Mouse (Mus musculus) bone marrow macrophage, adult 2 months (primary cell): ENCODE measurements around the gene Mras.

ENCODE experiments used
- CTCF ChIP-seq: IDR thresholded peaks from 2 replicates; pipeline ENCODE4 v1.5.1; 2012; ENCODE audit warnings: low read depth, mild to moderate bottlenecking, low read length, moderate library complexity
- POLR2A ChIP-seq: IDR thresholded peaks from 2 replicates; pipeline ENCODE4 v1.6.1; 2012; ENCODE audit warnings: mild to moderate bottlenecking, low read depth, low read length, borderline replicate concordance

DNA sequence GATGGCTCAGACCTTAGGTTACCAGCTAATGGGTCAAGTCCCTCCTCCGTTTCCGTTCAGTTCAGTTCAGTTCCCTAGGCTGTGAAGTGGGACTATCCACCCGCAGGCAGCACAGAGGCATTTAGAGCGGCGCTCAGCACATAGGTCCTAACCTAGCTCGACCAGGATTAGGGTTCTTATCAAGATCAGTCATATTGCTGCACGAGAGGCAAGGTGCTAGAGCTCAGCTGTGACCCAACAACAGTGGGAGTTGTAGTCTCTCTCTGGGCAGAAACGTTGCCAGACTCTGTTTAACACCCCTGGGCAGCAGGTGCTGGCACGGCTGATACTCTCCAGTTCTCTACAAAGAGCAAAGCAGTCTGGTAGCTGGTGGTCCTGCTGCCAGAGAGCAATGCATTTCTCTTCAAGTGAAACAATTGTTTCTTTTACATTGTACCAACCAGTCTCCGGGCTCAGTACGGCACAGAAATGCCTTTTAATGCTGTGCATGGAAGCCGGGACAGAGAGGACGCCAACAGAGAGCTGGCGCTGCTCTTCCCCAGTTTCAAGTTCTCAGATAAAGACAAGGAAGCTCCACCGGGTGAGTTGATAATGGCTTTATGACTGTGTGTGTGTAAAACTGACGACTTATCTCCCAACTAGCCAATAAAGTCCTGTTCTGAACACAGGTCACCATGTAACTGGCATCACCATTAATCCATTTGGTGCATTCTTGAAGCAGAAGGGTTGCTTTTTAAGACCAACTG, 33.3 kb upstream of the Mras start:
- no peak for TF ChIP-seq CTCF
- TF ChIP-seq POLR2A: no peak
